Mouse (Mus musculus) thymus, adult 18-20 months (tissue): ENCODE data around the gene Slc38a10.
A peak's percentile ranks its signal among the peaks of the same experiment; 100 is the strongest.

Experiments
- DNase-seq, 2 experiments: peaks; one replicate each; pipeline ENCODE4 v3.0.0; 2022; ENCODE audit warnings: mixed read lengths in 2 of 2

Slc38a10 gene

DNA sequence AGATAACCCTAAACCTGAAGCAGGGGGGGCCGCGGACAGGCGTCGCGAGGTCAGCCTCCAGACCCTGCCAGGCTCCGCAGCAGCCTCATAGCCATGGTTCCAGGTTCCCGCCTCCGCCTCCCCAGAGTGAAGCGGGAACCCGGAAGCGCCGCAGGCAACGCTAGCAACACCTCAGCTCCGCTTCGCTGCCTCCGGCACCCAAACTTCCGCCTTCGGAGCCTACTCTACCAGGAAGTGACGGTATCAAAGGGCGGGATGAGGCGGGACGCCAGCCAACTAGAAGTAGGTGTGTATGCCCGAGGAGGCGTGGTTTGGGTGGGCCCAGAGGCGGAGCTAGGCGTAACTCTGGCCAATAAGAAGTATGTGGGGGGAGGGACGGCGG lies at the start of gene Slc38a10:
Slc38a10 (minus strand) TSS at position 234 of the 382 bp plus-strand sequence.
- DNase-seq: peak; percentile 99 to 100

DNA sequence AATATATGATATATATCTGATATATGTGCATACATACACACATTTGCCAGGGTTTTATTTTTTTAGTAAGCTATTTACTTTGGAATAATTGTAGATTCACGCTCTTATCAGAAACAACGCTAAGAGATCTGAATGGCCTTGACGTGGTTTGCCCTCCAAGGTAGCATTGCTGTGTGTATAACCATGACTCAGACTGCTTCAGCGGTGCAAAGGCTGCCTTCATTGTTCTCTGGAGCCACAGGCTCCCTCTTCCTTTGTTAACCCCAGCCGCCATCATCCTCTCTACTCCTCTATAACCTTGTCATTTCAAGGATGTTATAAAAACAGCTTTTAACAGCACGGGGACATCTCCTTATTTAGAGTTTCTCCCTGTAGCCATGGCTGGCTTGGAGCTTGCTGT lies 49.5 kb upstream of the Slc38a10 start:
- DNase-seq: no peak

DNA sequence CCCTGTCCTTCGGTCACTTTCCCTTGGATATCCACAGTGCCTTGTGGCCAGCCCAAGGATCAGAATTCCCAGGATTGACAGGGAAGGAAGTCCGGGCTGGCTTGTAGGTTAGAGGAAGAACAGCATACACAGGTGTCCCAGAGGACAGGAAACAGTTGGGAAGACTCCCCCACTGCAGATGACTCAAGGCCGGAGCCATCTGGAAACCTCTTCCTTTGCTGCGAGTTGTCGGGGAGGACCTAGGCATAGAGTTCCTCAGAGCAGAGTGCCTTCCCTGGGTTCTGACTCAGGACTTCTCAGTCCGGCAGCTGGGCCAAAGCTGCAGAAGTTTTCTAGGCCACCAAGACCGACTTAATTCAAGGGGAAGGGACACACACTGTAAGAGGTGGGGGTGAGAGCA lies 48.6 kb upstream of the Slc38a10 start:
- DNase-seq: no peak

DNA sequence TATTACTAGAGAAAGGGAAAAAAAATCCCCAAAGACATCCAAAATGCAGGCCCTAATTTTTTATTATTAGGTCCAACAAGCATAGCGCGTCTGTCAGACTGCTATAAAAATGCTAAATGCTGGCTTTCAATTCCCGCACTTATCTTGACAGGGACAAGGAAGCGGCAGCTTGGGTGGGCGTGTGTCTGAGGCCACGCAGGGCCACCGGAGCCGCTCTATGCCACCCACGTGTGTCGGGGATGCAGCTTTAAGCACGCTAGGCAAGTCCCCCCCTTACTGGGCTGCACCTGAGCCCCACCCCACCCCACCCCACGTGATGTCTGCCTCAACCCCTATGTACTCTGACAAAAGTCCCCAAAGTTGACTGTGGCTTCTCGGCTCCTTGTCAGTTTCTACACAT lies 47.7 kb upstream of the Slc38a10 start:
- DNase-seq: no peak

DNA sequence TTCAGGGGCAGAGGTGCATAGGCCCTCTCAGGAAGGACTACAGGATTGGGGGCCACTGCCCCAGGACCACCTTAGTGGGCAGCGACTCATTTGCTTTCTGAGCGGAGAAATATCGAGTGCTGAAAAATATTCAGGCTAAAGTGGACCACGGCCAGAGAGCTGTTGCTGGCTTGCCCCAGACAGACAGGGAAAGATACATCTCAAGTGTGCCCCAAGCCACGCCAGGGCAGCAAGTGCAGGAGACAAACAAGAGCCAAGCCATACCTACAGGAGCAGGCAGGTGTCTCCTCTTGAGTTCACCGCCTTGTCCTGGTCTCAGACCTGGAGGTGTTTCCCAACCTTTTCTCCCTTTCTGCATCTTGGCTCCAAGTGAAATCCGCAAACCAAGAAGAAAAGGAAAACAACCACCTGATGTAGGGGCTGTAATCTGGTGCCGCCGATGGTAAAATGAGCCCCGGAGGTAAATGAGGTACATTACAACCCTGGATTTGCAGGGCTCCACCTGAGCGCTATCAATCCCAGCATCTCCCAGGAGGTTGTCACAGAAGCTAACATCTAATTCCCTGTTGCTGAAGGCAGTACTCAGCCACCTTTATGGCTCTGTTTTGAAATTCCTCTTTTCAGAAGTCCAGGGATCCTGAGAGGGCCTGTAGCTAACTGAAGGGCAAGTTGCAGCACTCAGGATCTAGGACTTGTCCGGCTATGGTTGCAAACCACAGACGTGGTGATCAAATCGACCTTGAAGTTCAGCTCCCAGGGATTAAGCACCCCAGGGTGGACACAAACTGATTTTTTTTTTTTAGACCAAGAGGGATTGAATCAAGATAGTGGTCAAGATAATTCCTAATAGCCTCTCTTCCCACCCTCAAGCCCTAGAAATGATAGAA lies 39.6 kb upstream of the Slc38a10 start:
- DNase-seq: no peak

DNA sequence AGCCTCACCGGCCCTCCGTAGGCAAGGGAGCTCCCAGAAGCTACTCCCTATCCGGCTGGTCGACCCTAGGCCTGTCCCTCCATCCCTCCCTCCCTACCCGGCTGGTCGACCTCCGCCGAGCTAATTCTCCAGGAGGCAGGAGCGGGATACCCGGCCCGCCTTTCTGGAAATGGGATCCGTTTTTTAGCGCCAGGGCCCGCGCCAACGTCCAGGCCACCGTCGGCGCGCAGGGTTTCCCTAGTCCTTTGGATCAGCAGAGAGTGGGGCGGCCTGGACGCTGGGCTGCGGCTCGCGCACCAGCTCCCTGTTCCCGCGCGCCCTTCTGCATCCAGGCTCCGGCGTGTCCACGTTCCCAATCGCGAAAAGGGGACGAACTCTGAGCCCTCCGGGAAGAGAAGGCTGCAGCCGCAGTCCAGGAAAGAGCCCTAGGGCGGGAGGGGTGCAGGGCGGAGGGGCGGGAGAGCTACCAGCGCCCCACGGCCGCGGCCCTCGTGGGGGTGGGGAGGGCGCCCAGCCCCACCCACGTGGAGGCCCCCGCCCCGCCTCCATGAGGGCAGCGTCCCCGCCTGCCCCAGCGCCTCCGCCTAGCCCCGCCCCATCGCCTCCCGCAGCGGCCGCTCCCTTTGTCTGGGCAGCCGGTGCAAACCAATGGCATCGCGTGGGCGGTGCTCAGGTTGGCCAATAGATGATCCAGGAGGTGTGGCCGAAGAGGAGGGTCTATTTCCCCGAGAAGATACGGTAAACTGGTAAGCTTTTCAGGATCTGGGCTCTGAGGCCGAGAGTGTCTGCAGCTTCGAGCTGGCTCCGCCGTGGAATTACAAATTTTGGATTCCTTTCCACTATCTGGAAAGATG lies 38.5 kb upstream of the Slc38a10 start:
- DNase-seq: peak; percentile 97

DNA sequence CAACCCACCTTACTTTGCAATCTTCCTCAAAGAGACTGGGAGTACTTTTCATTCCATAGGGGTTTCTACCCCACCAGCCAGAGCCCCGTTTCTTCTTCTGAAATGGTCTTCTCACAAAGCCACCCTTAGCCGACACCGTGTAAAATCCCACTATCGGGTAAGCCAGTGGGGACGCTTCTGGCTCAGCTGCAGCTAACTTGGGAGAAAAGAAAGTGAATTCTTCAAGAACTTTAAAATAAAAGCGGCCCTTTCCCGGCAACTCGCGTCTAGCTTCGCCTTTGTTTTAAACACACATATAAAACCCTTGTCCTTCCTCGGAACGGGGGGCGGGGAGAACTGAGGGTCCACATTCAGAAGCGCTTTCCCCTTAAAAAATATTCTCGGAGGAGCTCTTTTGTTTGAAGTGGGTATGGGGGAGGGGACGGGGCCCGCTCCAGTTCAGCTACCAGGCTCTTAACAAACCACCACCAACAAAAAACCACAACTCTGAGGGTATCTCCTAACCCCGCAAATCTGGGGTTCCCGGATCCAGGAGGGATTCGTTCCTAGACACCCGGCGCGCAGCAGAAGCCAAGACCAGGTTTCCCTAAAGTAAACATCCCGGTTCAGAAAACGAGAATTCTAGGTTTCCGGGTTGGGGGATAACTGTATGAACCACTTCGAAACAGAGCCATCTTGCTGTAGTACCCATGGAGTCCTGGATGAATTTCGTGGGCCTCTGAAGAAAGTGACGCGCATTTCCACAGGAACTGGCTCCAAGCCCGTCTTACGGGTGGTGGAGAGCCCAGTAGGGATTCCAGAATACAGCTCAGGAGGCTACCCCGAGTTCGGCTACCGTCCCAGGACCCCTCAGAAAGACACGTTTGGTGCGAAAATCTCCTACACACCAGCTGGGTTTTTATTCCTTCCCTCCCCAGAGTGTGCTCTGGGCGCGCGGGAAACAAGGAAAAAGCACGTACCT lies 37.6 kb upstream of the Slc38a10 start:
- no peak for DNase-seq

DNA sequence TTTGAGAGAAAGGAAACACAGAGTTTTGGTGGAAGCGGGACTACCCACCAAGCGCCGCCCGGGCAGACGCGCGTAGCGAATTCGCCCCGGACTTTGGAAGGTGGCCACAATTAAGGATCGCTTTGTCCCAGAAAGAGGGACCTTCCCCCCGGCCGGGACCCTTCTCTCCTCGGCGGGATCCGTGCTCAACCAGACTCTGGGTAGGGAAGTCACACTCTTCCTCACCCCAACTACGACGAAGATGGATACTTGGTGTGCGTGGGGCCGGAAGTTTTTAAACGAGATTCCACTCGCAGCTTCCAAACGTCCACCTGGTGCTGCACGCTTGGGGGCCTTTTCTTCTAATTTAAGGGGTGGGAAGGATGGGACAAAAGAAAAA lies 36.9 kb upstream of the Slc38a10 start:
- no peak for DNase-seq

DNA sequence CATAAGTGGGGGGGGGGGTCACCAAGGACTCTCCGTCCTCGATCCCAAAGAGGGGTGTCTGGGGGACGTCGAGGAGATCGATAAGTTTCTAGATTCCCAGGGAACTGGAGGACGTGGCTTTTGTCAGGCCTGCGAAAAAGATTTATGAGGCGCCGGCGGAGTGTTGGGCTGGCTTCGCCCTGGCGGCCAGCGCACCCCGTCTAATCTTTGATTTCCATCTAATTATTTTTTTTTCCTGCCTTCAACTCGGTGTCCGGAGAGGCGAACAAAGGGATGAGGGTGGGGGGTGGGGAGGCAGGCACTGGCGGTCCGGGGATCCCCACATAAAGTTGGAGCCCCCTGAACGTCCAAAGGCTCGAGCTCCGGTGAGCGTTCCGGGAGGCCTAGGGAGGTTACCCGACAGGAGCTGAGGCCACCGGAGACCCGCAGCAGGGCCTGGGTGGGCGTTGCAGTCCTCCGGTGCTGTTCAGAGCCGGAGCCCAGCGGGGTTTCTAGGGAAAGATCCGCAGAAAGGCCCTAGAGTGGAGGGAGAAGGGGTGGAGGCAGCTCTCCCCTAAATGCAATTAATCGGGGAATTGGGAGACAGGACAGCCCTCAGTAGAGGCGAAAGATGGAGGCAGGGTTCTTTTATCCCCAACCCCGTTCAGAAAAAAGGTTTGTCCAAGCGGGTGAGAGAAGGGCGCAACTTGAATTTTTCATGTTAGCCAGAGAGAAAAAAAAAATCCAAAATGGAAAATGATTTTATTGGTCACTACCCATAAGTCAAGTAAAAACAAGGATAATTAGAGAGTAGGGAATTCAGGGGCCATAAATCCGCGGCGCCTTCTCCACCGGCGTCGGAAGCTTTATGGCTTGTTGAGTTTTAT lies 36.3 kb upstream of the Slc38a10 start:
- DNase-seq: no peak

DNA sequence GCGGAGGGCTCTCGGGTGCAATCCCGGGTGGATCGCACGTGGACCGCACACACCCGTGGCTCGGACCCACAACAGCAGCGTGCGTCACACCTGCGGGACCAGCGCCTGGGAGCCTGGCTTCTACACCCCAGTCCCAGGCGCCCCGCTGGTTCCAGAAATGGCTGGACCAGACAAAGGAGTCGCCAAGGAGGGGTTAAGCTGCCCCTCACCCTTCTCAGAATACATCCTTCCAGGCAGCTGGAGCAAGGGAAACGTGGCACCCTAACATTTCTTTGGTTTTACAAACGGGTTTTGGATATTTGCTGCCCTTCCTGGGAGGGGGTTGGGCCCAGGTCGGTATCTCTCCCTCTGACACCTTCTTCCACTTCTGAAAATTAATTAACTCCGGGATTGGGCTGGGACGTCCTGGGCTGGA lies 35.7 kb upstream of the Slc38a10 start:
- no peak for DNase-seq

DNA sequence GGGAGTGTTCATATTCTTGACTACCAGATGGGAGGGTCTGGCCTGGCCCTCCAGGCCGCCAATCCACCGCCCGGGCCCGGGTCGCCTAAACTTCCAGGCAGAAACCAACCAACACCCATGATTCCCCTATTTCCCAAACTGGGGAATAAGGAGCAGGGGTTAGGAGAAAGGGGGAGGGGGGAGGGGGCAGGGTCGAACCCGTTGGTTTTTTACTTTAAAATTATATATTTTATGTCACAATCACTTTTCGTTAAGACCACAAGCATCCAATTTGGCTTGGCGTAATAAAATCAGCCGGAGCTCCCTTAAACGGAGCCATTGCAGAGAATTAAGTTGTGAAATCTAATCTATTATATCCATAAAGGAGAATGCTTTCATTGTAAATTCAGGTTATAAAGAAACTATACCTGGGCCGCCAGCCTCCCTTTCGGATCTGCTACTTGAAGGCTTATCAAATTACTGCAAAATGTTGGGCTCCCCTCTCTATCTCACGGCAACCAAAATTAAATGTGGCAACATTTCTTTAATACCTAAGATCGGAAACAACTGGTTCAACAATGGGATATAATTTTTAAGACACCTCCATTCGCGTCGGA lies 35.1 kb upstream of the Slc38a10 start:
- DNase-seq: no peak

DNA sequence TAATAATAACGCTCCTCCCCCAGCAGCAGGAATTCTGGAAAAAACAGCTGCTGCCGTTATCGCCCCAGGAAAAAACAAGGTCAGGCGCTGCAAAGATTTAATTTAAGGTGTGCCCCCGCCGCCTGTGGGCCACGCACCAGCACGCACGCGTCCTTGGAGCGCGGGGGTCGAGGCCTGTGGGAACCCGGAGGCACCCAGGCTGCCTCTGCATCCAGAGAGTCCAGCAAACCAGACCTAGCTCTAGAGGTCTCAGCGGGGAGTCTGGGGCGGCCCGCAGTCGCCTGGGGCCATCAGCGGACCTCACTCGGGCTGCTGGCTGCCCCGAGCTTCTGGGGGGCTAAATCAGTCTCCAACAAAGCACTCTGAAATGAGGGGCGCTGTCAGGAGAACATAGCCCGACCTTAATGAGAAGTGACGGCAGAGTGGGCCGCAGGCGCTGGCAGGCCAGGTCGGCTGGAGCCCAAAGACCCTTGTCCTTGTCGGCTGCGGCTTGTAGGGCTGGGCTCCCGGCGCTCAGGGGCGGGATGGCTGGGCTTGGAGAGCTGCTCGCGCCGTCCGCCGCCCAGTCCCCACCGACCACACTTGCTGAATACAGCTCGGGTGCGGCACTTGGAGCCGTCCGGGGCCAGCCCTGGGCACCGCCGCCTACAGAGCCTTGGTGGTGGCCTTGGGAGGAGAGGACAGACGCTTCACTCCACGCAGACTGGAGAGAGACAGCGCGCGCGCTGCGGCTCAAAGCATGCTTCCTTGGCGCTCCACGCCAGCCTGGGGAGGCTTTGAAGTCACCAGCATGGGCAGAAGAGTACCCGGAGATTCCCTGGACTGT lies 34.4 kb upstream of the Slc38a10 start:
- no peak for DNase-seq

DNA sequence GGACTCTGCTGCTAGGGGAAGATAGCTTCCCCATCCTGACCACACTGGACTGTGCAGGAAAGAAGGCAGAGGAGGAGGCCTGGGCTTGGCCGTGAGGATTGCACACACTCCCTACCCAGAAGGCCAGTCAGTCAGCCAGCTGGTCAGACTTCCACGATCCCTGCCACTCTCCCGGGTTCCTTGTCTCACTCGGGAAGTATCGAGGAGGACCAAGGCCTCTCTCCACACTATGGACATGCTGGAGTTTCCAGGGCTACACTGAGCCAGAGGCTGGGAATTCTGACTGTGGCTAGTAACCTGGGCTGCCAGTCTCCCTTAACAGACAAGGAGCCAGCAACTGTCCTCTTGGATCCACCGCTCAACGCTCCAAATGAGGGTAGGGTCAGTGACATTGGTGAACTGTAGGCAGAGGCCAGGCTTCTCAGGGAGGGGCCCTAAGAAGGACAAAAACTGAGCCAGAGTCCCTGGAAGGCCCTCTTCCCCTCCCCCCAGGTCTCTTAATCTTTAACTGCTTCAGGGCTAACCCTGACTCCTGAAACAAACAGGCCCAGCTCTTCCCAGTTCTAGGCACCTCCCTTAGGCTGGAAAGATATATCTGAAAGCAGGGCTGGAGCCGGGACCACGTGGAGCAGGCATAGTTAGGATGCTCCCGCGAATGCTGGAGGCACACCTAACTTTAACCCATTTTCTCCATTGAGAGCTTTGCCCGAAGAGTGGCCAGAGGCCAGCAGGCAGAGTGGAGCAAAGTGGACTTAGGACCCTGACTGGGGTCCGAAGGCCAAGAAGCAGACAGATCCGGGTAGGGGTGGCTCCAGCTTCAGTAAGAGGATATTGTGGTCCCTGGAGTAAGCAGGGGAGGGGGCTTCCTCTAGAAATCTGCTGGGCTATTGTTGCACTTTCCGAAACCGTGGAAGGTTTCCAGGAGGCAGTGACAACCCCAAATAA lies 33.5 kb upstream of the Slc38a10 start:
- DNase-seq: no peak

DNA sequence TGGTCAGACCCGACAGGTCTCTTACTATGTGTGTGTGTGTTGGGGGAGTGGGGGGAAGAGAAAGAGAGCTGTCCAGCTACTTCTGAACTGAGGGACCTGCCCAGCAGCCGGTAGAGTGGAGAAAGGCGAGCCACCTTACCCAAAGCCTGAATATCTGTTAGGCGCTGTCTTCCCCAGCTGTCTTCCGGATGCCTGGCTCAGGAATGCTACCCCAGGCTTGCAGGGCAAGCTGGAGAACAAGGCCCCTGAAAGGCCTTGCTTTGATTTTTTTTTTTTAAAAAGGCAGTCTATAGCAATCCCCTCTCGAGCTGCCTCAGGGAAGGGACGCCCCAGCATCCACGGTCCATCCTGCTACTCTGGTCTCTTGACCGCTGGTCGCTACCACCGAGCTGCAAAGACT lies 32.6 kb upstream of the Slc38a10 start:
- DNase-seq: no peak

DNA sequence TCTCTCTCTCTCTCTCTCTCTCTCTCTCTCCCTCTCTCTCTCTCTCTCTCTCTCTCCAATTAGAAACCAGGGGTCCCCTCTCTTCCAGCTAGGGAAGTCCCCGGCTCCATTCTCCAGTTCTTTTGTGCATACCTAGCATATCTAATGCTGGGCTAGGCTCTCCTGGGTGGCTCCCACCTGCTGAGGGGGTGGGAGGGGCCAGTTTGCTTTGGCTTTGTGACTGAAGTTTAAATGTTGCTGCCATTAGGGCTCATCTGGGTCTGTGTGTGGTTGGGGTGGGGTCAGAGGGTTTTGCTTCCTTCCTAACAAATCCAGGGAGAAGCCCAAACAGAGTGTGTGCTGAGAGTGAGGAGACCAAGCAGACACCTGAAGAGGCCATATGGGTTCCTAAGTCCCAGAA lies 32.0 kb upstream of the Slc38a10 start:
- no peak for DNase-seq

DNA sequence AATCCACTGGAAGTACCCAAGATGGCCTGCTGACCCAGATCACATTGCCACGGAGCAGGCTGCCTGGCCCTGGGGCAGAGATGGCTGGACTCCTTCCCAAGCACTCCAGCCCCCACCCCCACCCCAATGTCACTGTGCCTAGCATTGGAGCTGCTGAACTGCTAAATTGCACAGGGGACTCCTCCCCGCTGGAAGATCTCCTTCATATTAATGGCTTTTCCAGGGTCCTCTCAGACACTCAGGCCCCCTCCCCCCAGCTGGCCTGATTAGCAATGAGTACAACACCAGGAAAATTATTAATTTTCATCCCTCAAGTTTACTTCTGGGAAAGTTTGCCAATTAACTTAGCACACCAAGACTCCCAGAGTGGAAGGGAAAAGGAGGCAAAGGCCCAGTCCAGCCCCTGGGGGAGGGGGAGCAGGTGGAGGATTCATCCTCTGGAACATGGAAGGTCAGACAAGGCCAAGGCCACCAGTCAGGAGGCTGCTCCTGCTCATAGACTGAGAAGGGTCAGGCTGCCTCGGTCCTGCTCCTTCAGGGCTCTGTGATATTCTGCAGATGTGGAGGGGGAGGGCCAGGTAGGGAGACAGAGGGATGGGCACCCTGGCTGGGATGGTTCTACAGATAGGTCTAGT lies 31.4 kb upstream of the Slc38a10 start:
- no peak for DNase-seq

DNA sequence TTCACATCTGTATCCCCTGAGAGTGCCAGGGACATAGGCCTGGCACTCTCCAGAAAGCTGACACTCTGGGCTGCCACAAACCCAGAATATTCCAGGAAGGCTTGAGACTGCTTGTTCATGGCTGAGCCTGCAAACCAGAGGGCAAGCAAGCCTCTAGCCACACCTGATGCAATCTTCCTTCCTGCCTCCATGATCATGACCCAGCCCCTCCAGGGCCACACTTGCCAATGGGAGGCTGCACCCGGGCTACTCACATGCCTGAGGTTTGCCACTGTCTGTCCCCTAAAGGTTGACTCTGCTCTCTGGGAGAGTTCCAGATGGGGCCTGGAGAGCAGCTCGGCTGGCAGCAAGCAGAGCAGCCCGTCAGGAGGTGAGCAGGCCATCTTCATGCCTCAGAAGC lies 30.2 kb upstream of the Slc38a10 start:
- DNase-seq: no peak

DNA sequence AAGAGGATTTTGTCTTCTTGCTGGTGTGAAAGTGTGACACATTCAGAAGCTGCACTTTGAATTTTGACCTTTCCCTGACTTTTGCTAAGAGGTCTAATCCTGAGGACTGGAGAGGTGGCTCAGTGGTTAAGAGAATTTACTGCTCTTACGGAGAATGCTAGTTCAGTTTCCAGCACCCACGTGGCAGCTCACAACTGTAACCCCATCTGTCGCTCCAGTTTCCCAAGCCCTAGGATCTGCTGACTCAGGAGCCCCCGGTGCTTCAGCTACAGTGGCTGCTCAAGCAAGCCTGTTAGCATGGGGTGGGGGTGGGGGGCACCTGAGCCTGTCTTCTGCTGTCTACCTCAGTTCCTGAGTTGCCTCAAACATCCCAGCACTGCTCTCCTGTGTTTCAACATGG lies 28.2 kb upstream of the Slc38a10 start:
- DNase-seq: no peak

DNA sequence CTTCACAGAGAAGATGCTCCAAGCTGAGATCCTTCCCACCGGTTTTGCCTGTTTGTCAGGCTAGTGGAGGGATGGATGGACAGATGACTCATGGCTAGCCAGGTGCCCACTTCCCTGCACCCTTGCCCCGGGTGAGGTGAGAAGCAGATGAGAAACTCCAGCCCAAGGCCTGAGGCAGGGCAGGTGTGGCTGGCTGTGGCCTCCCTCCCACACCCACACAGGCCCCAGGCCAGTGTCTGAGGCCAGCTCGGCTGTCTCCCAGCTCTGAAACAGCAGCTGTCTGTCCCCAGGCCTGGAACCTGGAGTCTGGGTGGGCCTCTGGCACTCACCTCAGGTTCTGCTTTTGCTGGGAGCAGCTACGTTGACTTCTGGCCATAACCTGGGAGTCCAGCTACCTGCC lies 24.8 kb upstream of the Slc38a10 start:
- DNase-seq: no peak
